Mouse (Mus musculus): ENCODE results near the gene Myadm. TPM values are rescaled to one million over a fixed set of nuclear protein-coding genes. Genes with fewer than 3 reads are reported as not detected.

Gene Myadm
- polyA plus RNA-seq, 1 experiment = 524 TPM

GRCm38 (mm10) chr7:3345301-3345700, 56.4 kb downstream of the Myadm start:
- no peaks in the 10 kb centered on the region for H3K4me1 ChIP-seq (ENCODE audit: control insufficient read depth, insufficient read depth, low read length)
- DNase-seq = no peak
- no peak overlapping the region for H3K4me3 ChIP-seq (replicated peaks; ENCODE audit: extremely low read depth, low read depth, low read length)
- WGBS = 91% methylated on average over 3 of the region's 3 CpGs
- no peak for TF ChIP-seq POLR2A (IDR thresholded peaks at IDR 0.05; ENCODE audit: borderline replicate concordance, extremely low read depth, low read depth, low read length)
- no peak for TF ChIP-seq CTCF (IDR thresholded peaks at IDR 0.05; ENCODE audit: insufficient read depth, low read length)

GRCm38 (mm10) chr7:3347366-3348287, 58.7 kb downstream of the Myadm start:
- WGBS = 70% methylated on average over 20 of the region's 20 CpGs
- no peak overlapping the region for H3K4me3 ChIP-seq (replicated peaks; ENCODE audit: extremely low read depth, low read depth, low read length)
- TF ChIP-seq CTCF (IDR thresholded peaks at IDR 0.05; ENCODE audit: insufficient read depth, low read length) = no peak
- no peak for TF ChIP-seq POLR2A (IDR thresholded peaks at IDR 0.05; ENCODE audit: borderline replicate concordance, extremely low read depth, low read depth, low read length)
- DNase-seq = no peak
- no peaks in the 10 kb centered on the region for H3K4me1 ChIP-seq (ENCODE audit: control insufficient read depth, insufficient read depth, low read length)

- no peak for DNase-seq
- 70% methylated on average over 5 of the region's 5 CpGs for WGBS
- TF ChIP-seq POLR2A (IDR thresholded peaks at IDR 0.05; ENCODE audit: borderline replicate concordance, extremely low read depth, low read depth, low read length) (no peak), CTCF (IDR thresholded peaks at IDR 0.05; ENCODE audit: insufficient read depth, low read length) (no peak)
- Histone ChIP-seq H3K4me3 (replicated peaks; ENCODE audit: extremely low read depth, low read depth, low read length) (no peak overlapping the region), H3K4me1 (ENCODE audit: control insufficient read depth, insufficient read depth, low read length) (no peaks in the 10 kb centered on the region)
Observed at GRCm38 (mm10) chr7:3348326-3348725, 59.4 kb downstream of the Myadm start.

- WGBS = 90% methylated on average over 9 of the region's 9 CpGs
- TF ChIP-seq CTCF (IDR thresholded peaks at IDR 0.05; ENCODE audit: insufficient read depth, low read length) (no peak), POLR2A (IDR thresholded peaks at IDR 0.05; ENCODE audit: borderline replicate concordance, extremely low read depth, low read depth, low read length) (no peak)
Observed at GRCm38 (mm10) chr7:3349775-3350174, 60.9 kb downstream of the Myadm start.

More at GRCm38 (mm10) chr7:3349775-3350174, 60.9 kb downstream of the Myadm start:
- no peak overlapping the region for H3K4me3 ChIP-seq (replicated peaks; ENCODE audit: extremely low read depth, low read depth, low read length)
- H3K4me1 ChIP-seq (ENCODE audit: control insufficient read depth, insufficient read depth, low read length) = no peaks in the 10 kb centered on the region
- DNase-seq = no peak

Other genes with a start within 250 kb of the Myadm start
- gene AU018091, start 119.9 kb upstream of the Myadm start, polyA plus RNA-seq (2012; rRNA removed) = 0.22 and 0.26 TPM in 2 replicates
- gene Nlrp12, start 39.3 kb upstream of the Myadm start, polyA plus RNA-seq (2012; rRNA removed) = 0.25 and 0.50 TPM in 2 replicates
- 5.6 and 5.9 TPM in 2 replicates for gene Prkcg, start 99 bp downstream of the Myadm start, polyA plus RNA-seq (2012; rRNA removed)
- gene Cacng7, start 43.9 kb downstream of the Myadm start, polyA plus RNA-seq (2012; rRNA removed) = 3.3 and 7.4 TPM in 2 replicates
- gene Cacng8, start 101.6 kb downstream of the Myadm start, polyA plus RNA-seq (2012; rRNA removed) = 0.37 TPM in 1 of 2 replicates, not detected in the other
- gene Cacng6, start 135.1 kb downstream of the Myadm start, polyA plus RNA-seq (2012; rRNA removed) = 0.14 and 1.2 TPM in 2 replicates
- gene Tarm1, start 213.5 kb downstream of the Myadm start, polyA plus RNA-seq (2012; rRNA removed) = 0.07 and 0.25 TPM in 2 replicates